Mouse (Mus musculus) granulocyte monocyte progenitor cell, adult 5-6 weeks (primary cell): ENCODE data around the gene 2010315B03Rik. TPM values are rescaled to one million over a fixed set of nuclear protein-coding genes. Genes with fewer than 3 reads are reported as not detected.

Experiments used
- total RNA-seq, 2 experiments: library from RNA; stranded (forward) in 1 of 2; stranded (reverse) in 1 of 2; fragments of 200-712, 200-1000 nt in 1 of 2; fragments of >200 nt in 1 of 2; fragmentation: Nextera tagmentation in 1 of 2; gene quantifications; 2 replicates each; pipeline ENCODE4 v1.2.3; 2014 to 2017

2010315B03Rik gene
- total RNA-seq, 2 experiments from 2014 or later: 7.7 to 16.2 TPM

Other genes starting within 250 kb of the 2010315B03Rik start
- gene Ccr2, start 210.7 kb downstream of the 2010315B03Rik start, total RNA-seq (2014; fragmentation: Nextera tagmentation): 77.9 and 81.0 TPM in 2 replicates
- 132 and 146 TPM in 2 replicates for gene Ccr2, start 210.7 kb downstream of the 2010315B03Rik start, total RNA-seq (2017)
- 0.04 and 2.4 TPM in 2 replicates for gene Ccr5, start 191.2 kb downstream of the 2010315B03Rik start, total RNA-seq (2014; fragmentation: Nextera tagmentation)
- 0.31 and 0.34 TPM in 2 replicates for gene Ccr5, start 191.2 kb downstream of the 2010315B03Rik start, total RNA-seq (2017)
- 26.0 and 34.2 TPM in 2 replicates for gene Ppp2r3d, start 164.2 kb upstream of the 2010315B03Rik start, total RNA-seq (2014; fragmentation: Nextera tagmentation)
- gene Ppp2r3d, start 164.2 kb upstream of the 2010315B03Rik start, total RNA-seq (2017): 14.2 and 16.2 TPM in 2 replicates
- not detected in 2 replicates for gene Gm21836, start 181.1 kb upstream of the 2010315B03Rik start, total RNA-seq (2014; fragmentation: Nextera tagmentation)
- not detected in 2 replicates for gene Gm21836, start 181.1 kb upstream of the 2010315B03Rik start, total RNA-seq (2017)